Mouse (Mus musculus) olfactory bulb, adult 2 months (tissue): ENCODE measurements around the gene Apol9b.

ENCODE experiments used
- CTCF ChIP-seq: fragments of 200-500 bp; IDR thresholded peaks from 2 replicates; pipeline ENCODE4 v1.5.1; 2012; ENCODE audit warnings: low read depth, mild to moderate bottlenecking, low read length, moderate library complexity; ENCODE audit not compliant: insufficient read depth
- POLR2A ChIP-seq: fragments of 200-500 bp; IDR thresholded peaks from 2 replicates; pipeline ENCODE4 v1.6.1; 2012; ENCODE audit warnings: mild to moderate bottlenecking, low read depth, low read length, moderate library complexity; ENCODE audit not compliant: insufficient read depth

DNA sequence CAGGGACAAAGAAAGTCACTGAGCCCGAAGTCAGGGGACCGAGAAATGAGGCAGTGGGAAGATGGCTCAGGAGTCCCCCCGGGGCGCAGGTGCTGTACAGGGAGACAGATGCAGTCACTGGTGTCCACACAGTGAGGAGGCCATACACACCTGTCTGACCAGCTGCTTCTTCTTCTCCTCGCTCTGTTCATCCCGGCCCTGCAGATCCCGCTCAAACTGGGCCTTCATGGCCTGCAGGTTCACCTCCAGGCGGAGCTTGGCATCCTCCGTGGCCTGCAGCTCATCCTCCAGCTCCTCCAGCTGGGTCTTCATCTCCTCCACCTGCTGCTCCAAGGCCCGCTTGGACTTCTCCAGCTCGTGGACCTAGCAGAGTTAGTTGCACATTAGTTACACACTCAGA, 38.1 kb downstream of the Apol9b start:
- TF ChIP-seq CTCF (no peak), POLR2A (no peak)
